Mouse (Mus musculus) hindbrain, embryonic 14.5 days (tissue): Measurements from ENCODE around the gene Cyp2d34. TPM values are rescaled to one million over a fixed set of nuclear protein-coding genes. Genes with fewer than 3 reads are reported as not detected.

Source experiments
- ATAC-seq: fragments of 200-750 bp; cut with Nextera tagmentation; 2 replicates; pipeline ENCODE4 v1.8.0; 2017; ENCODE audit warnings: moderate number of reproducible peaks, mild to moderate bottlenecking, moderate TSS enrichment, moderate library complexity; ENCODE audit not compliant: low FRiP score
- DNase-seq: peaks from one replicate; pipeline ENCODE4 v3.0.0-alpha.2; 2015; ENCODE audit warnings: low spot score
- H3K27ac ChIP-seq: fragments of 300-500 bp; sonication (generic); 2 replicates; pipeline ENCODE4 v1.5.1; 2014; ENCODE audit warnings: mild to moderate bottlenecking, moderate library complexity
- H3K27me3 ChIP-seq: fragments of 300-500 bp; sonication (generic); 2 replicates; pipeline ENCODE4 v1.6.1; 2014; ENCODE audit warnings: mild to moderate bottlenecking, low read length, mixed read lengths; ENCODE audit not compliant: control insufficient read depth, insufficient read depth
- H3K36me3 ChIP-seq: fragments of 300-500 bp; sonication (generic); replicated peaks from 2 replicates; pipeline ENCODE4 v1.6.1; 2014; ENCODE audit not compliant: control insufficient read depth, insufficient read depth
- H3K4me1 ChIP-seq: fragments of 300-500 bp; sonication (generic); replicated peaks from 2 replicates; pipeline ENCODE4 v1.6.1; 2014; ENCODE audit warnings: antibody characterized with exemption, low read length, mixed read lengths; ENCODE audit not compliant: control insufficient read depth, insufficient read depth
- H3K4me2 ChIP-seq: fragments of 300-500 bp; sonication (generic); replicated peaks from 2 replicates; pipeline ENCODE4 v1.6.1; 2014; ENCODE audit warnings: mild to moderate bottlenecking, moderate library complexity
- H3K4me3 ChIP-seq: fragments of 300-500 bp; sonication (generic); replicated peaks from 2 replicates; pipeline ENCODE4 v1.5.1; 2014; ENCODE audit warnings: mild to moderate bottlenecking, low read length
- H3K9ac ChIP-seq: fragments of 300-500 bp; sonication (generic); 2 replicates; pipeline ENCODE4 v1.6.1; 2014
- H3K9me3 ChIP-seq: fragments of 300-500 bp; sonication (generic); 2 replicates; pipeline ENCODE4 v1.6.1; 2016; ENCODE audit warnings: low read length; ENCODE audit not compliant: control insufficient read depth
- WGBS: fragments of 180-500 bp; shearing (Covaris S2); extraction: QIAGEN DNeasy Blood & Tissue Kit; methylation state at CpG from one replicate; pipeline ENCODE4 v1.1.7; 2014; 5-methylcytosine and 5-hydroxymethylcytosine counted together
- polyA plus RNA-seq: library from polyadenylated mRNA; unstranded; fragments of >200 nt; fragmentation: Nextera tagmentation; extraction: Ambion mirVana; gene quantifications from 2 replicates; pipeline ENCODE4 v1.2.1, GENCODE M21; 2014

The Cyp2d34 gene
- not detected in 2 replicates for polyA plus RNA-seq

GRCm38 (mm10) chr15:82620531-82621202 lies at the start of gene Cyp2d34:
Gene Cyp2d34 (minus strand): TSS chr15:82620946.
- ATAC-seq (no peak), DNase-seq (no peak)
- H3K4me2 ChIP-seq: no peak within 1 kb of the TSS
- H3K4me1 ChIP-seq: no peaks in the 10 kb centered on the region
- H3K27ac ChIP-seq: no peak within 1 kb of the TSS
- H3K9me3 ChIP-seq: no peaks in the 10 kb centered on the region
- H3K9ac ChIP-seq: no peak within 1 kb of the TSS
- WGBS: 86% methylated on average over 7 of the region's 7 CpGs
- H3K4me3 ChIP-seq: no peak within 1 kb of the TSS
- H3K27me3 ChIP-seq: no peaks in the 10 kb centered on the region
- H3K36me3 ChIP-seq: no peaks in the 10 kb centered on the region

- ATAC-seq: no peak
- Histone ChIP-seq H3K36me3 (no peaks in the 10 kb centered on the region), H3K27ac (no peak overlapping the region), H3K4me1 (no peaks in the 10 kb centered on the region), H3K27me3 (no peaks in the 10 kb centered on the region), H3K4me3 (no peak overlapping the region), H3K9me3 (no peaks in the 10 kb centered on the region), H3K4me2 (no peak overlapping the region), H3K9ac (no peak overlapping the region)
- 77% methylated on average over 2 of the region's 2 CpGs for WGBS
- no peak for DNase-seq
These were observed 35.6 kb upstream of the Cyp2d34 start for GRCm38 (mm10) chr15:82656346-82656745.

GRCm38 (mm10) chr15:82644371-82644770 lies 23.6 kb upstream of the Cyp2d34 start:
- Histone ChIP-seq H3K36me3 (no peaks in the 10 kb centered on the region), H3K27ac (no peak overlapping the region), H3K9ac (no peak overlapping the region), H3K9me3 (no peaks in the 10 kb centered on the region), H3K4me2 (no peak overlapping the region), H3K4me3 (no peak overlapping the region), H3K4me1 (no peaks in the 10 kb centered on the region), H3K27me3 (no peaks in the 10 kb centered on the region)
- WGBS: 87% methylated on average over 3 of the region's 3 CpGs
- DNase-seq: no peak
- ATAC-seq: no peak

GRCm38 (mm10) chr15:82643771-82644170 lies 23.0 kb upstream of the Cyp2d34 start:
- no peaks in the 10 kb centered on the region for H3K27me3 ChIP-seq
- H3K4me2 ChIP-seq: no peak overlapping the region
- DNase-seq: no peak
- no peak overlapping the region for H3K9ac ChIP-seq
- no peak overlapping the region for H3K4me3 ChIP-seq
- no peaks in the 10 kb centered on the region for H3K4me1 ChIP-seq
- ATAC-seq: no peak
- H3K9me3 ChIP-seq: no peaks in the 10 kb centered on the region
- no peaks in the 10 kb centered on the region for H3K36me3 ChIP-seq
- no peak overlapping the region for H3K27ac ChIP-seq
- WGBS: 96% methylated on average over 5 of the region's 5 CpGs

- H3K9ac ChIP-seq: no peak overlapping the region
- ATAC-seq (no peak), DNase-seq (no peak)
- H3K9me3 ChIP-seq: no peaks in the 10 kb centered on the region
- H3K4me2 ChIP-seq: no peak overlapping the region
- no peaks in the 10 kb centered on the region for H3K27me3 ChIP-seq
- H3K36me3 ChIP-seq: no peaks in the 10 kb centered on the region
- no peaks in the 10 kb centered on the region for H3K4me1 ChIP-seq
- WGBS: 91% methylated on average over 3 of the region's 3 CpGs
- H3K27ac ChIP-seq: no peak overlapping the region
- H3K4me3 ChIP-seq: no peak overlapping the region
These were observed 22.0 kb upstream of the Cyp2d34 start for GRCm38 (mm10) chr15:82642771-82643170.

GRCm38 (mm10) chr15:82641921-82642320 lies 21.2 kb upstream of the Cyp2d34 start:
- ATAC-seq (no peak), DNase-seq (no peak)
- Histone ChIP-seq H3K4me3 (no peak overlapping the region), H3K36me3 (no peaks in the 10 kb centered on the region), H3K4me2 (no peak overlapping the region), H3K27me3 (no peaks in the 10 kb centered on the region), H3K9ac (no peak overlapping the region), H3K4me1 (no peaks in the 10 kb centered on the region), H3K27ac (no peak overlapping the region), H3K9me3 (no peaks in the 10 kb centered on the region)
- WGBS: 82% methylated on average over 2 of the region's 2 CpGs

GRCm38 (mm10) chr15:82641390-82641789 lies 20.6 kb upstream of the Cyp2d34 start:
- ATAC-seq: no peak
- Histone ChIP-seq H3K9ac (no peak overlapping the region), H3K36me3 (no peaks in the 10 kb centered on the region), H3K4me2 (no peak overlapping the region), H3K4me3 (no peak overlapping the region), H3K27ac (no peak overlapping the region), H3K9me3 (no peaks in the 10 kb centered on the region), H3K4me1 (no peaks in the 10 kb centered on the region), H3K27me3 (no peaks in the 10 kb centered on the region)
- no peak for DNase-seq
- WGBS: 89% methylated on average over 5 of the region's 5 CpGs

GRCm38 (mm10) chr15:82640201-82640600 lies 19.5 kb upstream of the Cyp2d34 start:
- ATAC-seq: no peak
- Histone ChIP-seq H3K4me3 (no peak overlapping the region), H3K27me3 (no peaks in the 10 kb centered on the region), H3K4me1 (no peaks in the 10 kb centered on the region), H3K36me3 (no peaks in the 10 kb centered on the region), H3K9ac (no peak overlapping the region), H3K27ac (no peak overlapping the region), H3K9me3 (no peaks in the 10 kb centered on the region), H3K4me2 (no peak overlapping the region)
- WGBS: 91% methylated on average over 7 of the region's 7 CpGs
- DNase-seq: no peak

- no peak overlapping the region for H3K9ac ChIP-seq
- H3K4me3 ChIP-seq: no peak overlapping the region
- WGBS: 88% methylated on average over 14 of the region's 14 CpGs
- no peaks in the 10 kb centered on the region for H3K27me3 ChIP-seq
- H3K4me2 ChIP-seq: no peak overlapping the region
- DNase-seq: no peak
- no peaks in the 10 kb centered on the region for H3K4me1 ChIP-seq
- no peaks in the 10 kb centered on the region for H3K36me3 ChIP-seq
- H3K27ac ChIP-seq: no peak overlapping the region
- ATAC-seq: no peak
- H3K9me3 ChIP-seq: no peaks in the 10 kb centered on the region
These were observed 16.7 kb upstream of the Cyp2d34 start for GRCm38 (mm10) chr15:82637130-82638075.
